Mouse (Mus musculus) E14TG2a.4 (cell line): ENCODE data around the gene Sqstm1.
A peak's percentile ranks its signal among the peaks of the same experiment; 100 is the strongest.

Experiments used
- H3K27me3 ChIP-seq: 2 replicates; pipeline ENCODE4 v1.6.1; 2014; ENCODE audit warnings: low read length, control low read depth; ENCODE audit not compliant: insufficient read depth
- H3K36me3 ChIP-seq: 2 replicates; pipeline ENCODE4 v1.6.1; 2014; ENCODE audit warnings: low read length, control low read depth; ENCODE audit not compliant: insufficient read depth
- H3K4me1 ChIP-seq: replicated peaks from 2 replicates; pipeline ENCODE4 v1.6.1; 2014; ENCODE audit warnings: low read depth, low read length, control low read depth
- H3K4me3 ChIP-seq: replicated peaks from 2 replicates; pipeline ENCODE4 v1.5.1; 2014; ENCODE audit warnings: mild to moderate bottlenecking, low read length
- H3K9me3 ChIP-seq: 2 replicates; pipeline ENCODE4 v1.6.1; 2014; ENCODE audit warnings: low read length, control low read depth
- CTCF ChIP-seq: conservative IDR thresholded peaks from 2 replicates; pipeline ENCODE4 v1.5.1; 2014; ENCODE audit warnings: low read length
- NANOG ChIP-seq: IDR thresholded peaks from 2 replicates; pipeline ENCODE4 v1.6.1; 2014; ENCODE audit warnings: borderline replicate concordance, low read length, mixed read lengths
- POU5F1 ChIP-seq: IDR thresholded peaks from 2 replicates; pipeline ENCODE4 v1.6.1; 2014; ENCODE audit warnings: low read length, borderline replicate concordance

Sqstm1 gene

GRCm38 (mm10) chr11:50226406-50226805 is 15.8 kb upstream of the Sqstm1 start:
- Histone ChIP-seq H3K9me3 (no peaks in the 10 kb centered on the region), H3K4me1 (peaks cover 72% of the 10 kb centered on the region), H3K27me3 (peaks cover 84% of the 10 kb centered on the region), H3K36me3 (peaks cover 6% of the 10 kb centered on the region; the same call in 1 of the 2 replicates), H3K4me3 (peak overlapping the region; percentile 85)
- TF ChIP-seq POU5F1 = no peak
- TF ChIP-seq NANOG = no peak
- no peak for TF ChIP-seq CTCF

GRCm38 (mm10) chr11:50225611-50226378 is 15.2 kb upstream of the Sqstm1 start:
- Histone ChIP-seq H3K27me3 (peaks cover 81% of the 10 kb centered on the region), H3K36me3 (peaks cover 6% of the 10 kb centered on the region; the same call in 1 of the 2 replicates), H3K4me3 (peak overlapping the region; percentile 85), H3K9me3 (no peaks in the 10 kb centered on the region), H3K4me1 (peaks cover 68% of the 10 kb centered on the region)
- TF ChIP-seq POU5F1 = no peak
- TF ChIP-seq CTCF = no peak
- no peak for TF ChIP-seq NANOG

GRCm38 (mm10) chr11:50224671-50225530 is 14.3 kb upstream of the Sqstm1 start:
- Histone ChIP-seq H3K4me3 (peak overlapping the region; percentile 85), H3K4me1 (peaks cover 63% of the 10 kb centered on the region), H3K9me3 (no peaks in the 10 kb centered on the region), H3K36me3 (peaks cover 6% of the 10 kb centered on the region; the same call in 1 of the 2 replicates), H3K27me3 (peaks cover 72% of the 10 kb centered on the region)
- TF ChIP-seq NANOG (no peak), POU5F1 (no peak), CTCF (no peak)

GRCm38 (mm10) chr11:50223783-50224662 is 13.4 kb upstream of the Sqstm1 start:
- H3K9me3 ChIP-seq = no peaks in the 10 kb centered on the region
- H3K36me3 ChIP-seq = peaks cover 6% of the 10 kb centered on the region; the same call in 1 of the 2 replicates
- TF ChIP-seq CTCF (no peak), POU5F1 (no peak), NANOG (no peak)
- H3K4me1 ChIP-seq = peaks cover 63% of the 10 kb centered on the region
- peak overlapping the region; percentile 85 for H3K4me3 ChIP-seq
- peaks cover 64% of the 10 kb centered on the region for H3K27me3 ChIP-seq

- TF ChIP-seq POU5F1 (no peak), NANOG (no peak), CTCF (no peak)
- H3K4me1 ChIP-seq = peaks cover 64% of the 10 kb centered on the region
- no peaks in the 10 kb centered on the region for H3K9me3 ChIP-seq
- no peak overlapping the region for H3K4me3 ChIP-seq
- peaks cover 51% of the 10 kb centered on the region for H3K27me3 ChIP-seq
- peaks cover 3% of the 10 kb centered on the region; the same call in 1 of the 2 replicates for H3K36me3 ChIP-seq
Measured at GRCm38 (mm10) chr11:50222559-50223276, 12.1 kb upstream of the Sqstm1 start.

GRCm38 (mm10) chr11:50219833-50220232 is 9.2 kb upstream of the Sqstm1 start:
- H3K36me3 ChIP-seq = no peaks in the 10 kb centered on the region
- no peak overlapping the region for H3K4me3 ChIP-seq
- H3K9me3 ChIP-seq = no peaks in the 10 kb centered on the region
- peaks cover 68% of the 10 kb centered on the region for H3K4me1 ChIP-seq
- no peak for TF ChIP-seq POU5F1
- peak; percentile 18; the same call in 1 of the 2 replicates for TF ChIP-seq CTCF
- peaks cover 26% of the 10 kb centered on the region for H3K27me3 ChIP-seq

- no peaks in the 10 kb centered on the region for H3K36me3 ChIP-seq
- H3K4me3 ChIP-seq = peak overlapping the region; percentile 39
Measured at GRCm38 (mm10) chr11:50217811-50218210, 7.2 kb upstream of the Sqstm1 start.

More at GRCm38 (mm10) chr11:50217811-50218210, 7.2 kb upstream of the Sqstm1 start:
- Histone ChIP-seq H3K27me3 (peaks cover 6% of the 10 kb centered on the region), H3K9me3 (no peaks in the 10 kb centered on the region), H3K4me1 (peaks cover 66% of the 10 kb centered on the region)
- no peak for TF ChIP-seq NANOG
- no peak for TF ChIP-seq CTCF
- no peak for TF ChIP-seq POU5F1
